Mouse (Mus musculus): ENCODE measurements around the gene Gal3st4. TPM values are rescaled to one million over a fixed set of nuclear protein-coding genes. Genes with fewer than 3 reads are reported as not detected.

Gal3st4 gene
- total RNA-seq (2021) (under 1 TPM; 0.12 to 0.28 TPM), polyA plus RNA-seq (2012; rRNA removed) (0.07 TPM in 2 replicates)
- long read RNA-seq, result 0 reads

DNA sequence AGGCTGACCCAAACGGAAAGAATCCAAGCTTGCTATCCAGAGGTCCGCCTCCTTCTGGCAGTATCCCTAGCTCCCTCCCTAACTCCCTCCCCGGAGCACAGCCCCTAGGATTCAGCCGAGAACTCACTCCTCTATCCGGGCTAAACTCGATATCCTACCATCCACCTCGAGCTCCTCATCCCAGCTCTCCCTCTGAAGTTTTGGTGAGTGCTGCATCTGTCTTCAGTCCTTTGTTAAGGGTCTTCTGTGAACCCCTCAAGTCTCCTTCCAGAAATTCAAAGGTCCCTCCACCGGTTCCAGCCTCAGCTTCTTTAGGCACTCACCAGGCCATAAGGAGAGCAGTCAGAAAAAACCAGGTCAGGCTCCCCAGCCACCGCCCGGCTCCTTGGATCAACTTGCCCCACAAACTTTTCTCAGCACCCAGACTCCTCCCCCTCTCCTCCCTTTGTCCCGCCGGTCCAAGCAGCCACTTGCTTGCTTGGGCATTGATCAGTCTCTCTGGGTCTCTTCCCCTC, at the start of gene Gal3st4:
Gene Gal3st4, minus strand, starts transcription at position 432 of the 515 bp plus-strand sequence.
- no peak for DNase-seq

DNA sequence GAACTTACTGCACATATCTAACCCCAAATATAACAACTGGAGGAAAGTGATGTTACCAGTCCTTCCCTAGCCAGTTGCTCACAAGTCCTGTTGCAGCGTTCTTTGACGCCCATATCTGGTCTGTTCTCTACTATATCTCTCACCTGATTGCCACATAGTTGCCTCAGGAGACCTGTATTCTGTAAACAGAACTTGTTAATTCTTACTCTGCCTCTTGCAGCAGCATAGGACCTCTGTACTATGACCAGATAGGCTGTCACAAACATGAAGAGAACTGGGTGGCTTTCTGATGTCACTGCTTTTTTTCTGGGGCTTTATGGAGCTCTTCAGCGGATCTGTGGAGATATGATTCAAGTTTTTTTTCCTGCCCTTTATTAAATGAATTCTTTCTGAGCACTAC, 40.2 kb upstream of the Gal3st4 start:
- DNase-seq, result no peak

DNA sequence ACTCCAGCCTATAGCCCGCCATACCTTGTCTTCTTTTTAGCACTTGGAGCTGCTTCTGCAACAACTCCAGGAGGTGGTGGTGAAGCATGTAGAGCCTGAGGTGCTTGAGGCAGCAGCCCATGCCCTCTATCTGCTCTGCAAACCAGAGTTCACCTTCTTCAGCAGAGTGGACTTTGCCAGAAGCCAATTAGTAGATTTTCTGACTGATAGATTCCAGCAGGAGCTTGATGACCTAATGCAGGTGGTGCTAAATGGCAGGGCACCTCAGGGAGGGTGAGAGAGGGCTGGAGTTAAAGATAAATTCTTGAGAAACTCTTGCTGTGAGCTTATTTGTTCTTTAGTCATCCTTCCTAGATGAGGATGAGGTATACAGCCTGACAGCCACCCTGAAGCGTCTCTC, 27.0 kb upstream of the Gal3st4 start:
- DNase-seq, result no peak

DNA sequence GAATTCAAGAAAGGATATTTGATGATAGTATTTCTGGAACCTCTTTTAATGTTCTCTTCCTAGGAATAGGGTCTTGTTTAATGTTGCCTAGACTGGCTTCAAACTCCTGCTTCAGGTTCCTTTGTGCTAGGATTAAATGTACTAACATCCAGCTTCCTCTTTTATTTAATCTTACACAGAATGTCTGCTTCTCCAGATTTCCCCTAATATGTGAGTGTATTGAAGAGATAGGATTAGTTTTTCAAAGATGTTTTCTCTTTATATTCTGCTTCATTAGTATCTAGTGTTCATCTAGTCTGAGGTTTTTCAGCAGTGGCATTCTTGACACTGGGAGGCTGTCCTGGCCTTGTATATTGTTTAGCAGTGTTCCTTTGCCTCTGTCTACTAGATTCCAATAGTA, 21.5 kb upstream of the Gal3st4 start:
- DNase-seq, result no peak

DNA sequence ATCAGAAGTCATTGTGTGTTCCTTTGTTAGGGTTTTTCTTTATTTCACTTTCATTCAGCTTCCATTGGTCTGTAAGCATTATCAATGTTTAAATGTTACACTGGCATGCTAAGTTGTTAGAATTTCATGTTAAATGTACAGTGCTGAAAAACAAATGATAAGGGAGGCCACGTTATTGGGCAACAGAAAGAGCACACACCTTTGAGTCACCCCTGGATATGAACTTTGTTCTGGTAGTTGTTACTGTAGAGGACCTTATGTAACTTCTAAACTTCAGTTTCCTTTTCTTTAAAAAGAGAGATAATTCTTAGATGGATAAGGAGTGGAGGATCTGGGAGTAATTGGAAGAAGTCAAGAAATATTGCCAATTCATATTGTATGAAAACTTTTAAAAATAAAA, 19.0 kb upstream of the Gal3st4 start:
- no peak for DNase-seq

DNA sequence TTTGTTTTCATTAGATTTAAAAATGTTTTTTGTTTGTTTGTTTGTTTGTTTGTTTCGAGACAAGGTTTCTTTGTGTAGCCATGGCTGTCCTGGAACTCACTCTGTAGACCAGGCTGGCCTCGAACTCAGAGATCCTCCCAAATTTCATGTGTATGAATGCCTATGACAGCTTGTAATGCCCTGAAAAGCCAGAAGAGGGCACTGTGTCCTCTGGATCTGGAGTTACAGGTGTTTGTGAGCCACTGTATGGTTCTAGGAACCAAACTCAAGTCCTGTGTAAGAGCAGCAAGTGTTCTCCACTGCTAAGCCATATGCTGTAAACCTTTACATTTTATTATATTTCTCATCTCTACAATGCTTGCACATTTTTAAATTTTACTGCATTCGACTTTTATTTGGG, 15.2 kb upstream of the Gal3st4 start:
- no peak for DNase-seq

DNA sequence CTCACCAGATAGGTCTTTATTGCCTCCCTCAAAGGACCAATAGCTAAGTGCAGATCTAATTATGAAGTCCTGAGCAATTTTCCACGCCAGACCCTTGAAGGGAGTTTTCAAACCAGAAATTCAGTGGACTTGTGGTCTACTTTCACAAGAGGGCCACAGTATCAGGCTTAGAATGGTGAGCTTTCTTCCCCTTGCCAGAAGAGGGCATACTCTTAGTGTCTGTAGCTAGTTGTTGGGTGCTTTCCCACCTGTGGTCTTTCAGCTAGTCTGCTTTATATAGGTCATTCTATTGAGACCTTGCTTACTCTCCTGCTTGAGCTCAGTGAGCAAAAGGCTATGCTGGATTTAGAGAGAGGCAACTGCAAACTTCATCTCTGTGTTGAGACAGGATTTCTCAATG, 10.9 kb upstream of the Gal3st4 start:
- DNase-seq, result no peak

DNA sequence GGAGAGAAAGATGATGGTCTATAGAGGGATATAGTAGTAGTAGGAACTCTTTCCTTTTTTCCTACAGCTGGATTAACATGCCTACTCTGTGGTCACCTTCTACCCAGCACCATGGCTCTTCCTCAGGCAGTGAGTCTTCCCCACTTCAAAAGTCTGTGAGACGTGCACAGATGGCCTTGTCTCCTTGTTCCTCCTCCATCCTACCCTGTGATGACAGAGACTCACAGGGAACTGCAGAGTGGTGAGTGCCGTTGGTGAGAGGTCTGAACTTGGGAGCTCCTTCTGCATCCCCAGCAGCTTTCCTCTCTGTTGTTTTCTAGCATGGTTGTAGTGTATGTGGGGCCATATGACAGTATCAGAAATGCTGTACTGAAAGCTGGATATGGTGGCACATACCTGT, 9.2 kb upstream of the Gal3st4 start:
- DNase-seq, result no peak

DNA sequence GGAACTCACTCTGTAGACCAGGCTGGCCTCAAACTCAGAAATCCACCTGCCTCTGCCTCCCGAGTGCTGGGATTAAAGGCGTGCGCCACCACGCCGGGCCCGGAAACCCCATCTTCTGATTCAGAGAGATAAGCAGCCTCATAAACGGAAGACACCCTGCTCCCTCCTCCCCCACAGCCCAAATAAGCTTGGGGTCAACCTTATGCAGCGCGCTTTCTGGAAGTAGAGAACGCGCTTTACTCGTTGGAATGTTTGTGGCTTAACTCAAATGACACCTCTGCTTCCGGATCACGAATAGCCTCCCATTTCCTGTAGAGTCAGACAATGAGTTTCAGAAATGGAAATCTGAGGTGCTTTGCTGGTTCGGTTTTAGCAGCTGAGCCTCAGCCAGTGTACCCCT, 8.2 kb upstream of the Gal3st4 start:
- no peak for DNase-seq

DNA sequence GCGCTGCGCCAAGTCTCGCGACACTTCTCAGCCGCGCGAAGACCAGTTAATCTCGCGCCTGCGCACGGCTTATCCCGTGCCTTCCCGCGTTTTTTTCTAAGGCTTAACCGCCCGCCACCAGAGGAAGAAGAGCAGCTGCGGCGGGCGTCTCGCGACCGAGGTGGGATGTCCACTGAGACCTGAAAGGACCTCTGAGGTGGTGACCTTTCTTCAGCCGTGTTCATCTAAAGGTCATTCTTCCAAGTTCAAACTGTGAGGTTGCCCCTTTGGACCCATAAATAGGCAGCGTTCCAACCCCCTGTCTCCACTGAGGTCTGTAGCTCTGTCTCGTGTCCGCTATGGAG, 7.8 kb upstream of the Gal3st4 start:
- DNase-seq, result no peak

DNA sequence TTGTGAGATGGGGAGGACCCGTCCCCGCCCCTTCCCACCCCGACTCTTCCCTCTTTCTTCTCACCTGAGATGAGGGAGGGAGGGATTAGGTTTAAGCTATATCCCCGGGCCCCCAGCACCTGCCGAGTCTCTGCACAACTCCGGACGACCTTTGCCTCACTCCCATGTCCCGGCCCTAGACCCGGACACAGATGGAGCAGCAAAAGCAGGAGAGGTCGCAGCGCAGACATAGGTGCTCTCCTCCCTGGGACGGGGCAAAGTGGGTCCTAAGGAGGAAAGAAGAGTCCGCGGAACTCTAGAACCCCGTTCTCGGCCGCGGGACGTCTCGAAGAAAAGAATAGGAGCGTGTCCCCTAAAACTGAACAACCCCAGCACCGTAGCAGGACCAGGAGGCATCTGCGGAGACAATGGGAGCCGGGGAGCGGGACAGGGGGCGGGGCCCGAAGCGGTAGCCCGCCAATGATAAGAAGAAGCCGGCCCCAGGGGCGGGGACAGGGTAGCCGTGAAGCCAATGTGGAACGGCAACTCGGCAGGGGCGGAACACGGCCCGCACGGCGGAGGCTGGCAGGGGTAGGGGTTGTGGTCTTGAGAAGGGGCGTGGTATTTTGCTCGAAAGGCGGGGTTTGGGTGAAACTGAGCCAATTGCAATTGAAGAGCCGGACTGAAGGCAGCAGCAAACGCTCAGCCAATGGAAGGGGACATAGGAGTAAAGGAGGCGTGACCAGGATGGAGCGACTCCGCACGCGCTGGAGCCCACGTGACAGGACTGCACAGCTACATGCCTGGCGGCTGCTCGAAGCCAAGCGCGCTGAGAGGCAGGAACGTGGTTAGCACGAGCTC, 7.2 kb upstream of the Gal3st4 start, which contains the start of the genes Gm43720, Gpc2 and Stag3:
Gene Gm43720, minus strand, starts transcription at position 374 of the 840 bp plus-strand sequence.
Gene Gpc2, minus strand, starts transcription at position 421 of the 840 bp plus-strand sequence.
Gene Stag3, plus strand, starts transcription at position 656 of the 840 bp plus-strand sequence.
- peak; percentile 90 for DNase-seq

DNA sequence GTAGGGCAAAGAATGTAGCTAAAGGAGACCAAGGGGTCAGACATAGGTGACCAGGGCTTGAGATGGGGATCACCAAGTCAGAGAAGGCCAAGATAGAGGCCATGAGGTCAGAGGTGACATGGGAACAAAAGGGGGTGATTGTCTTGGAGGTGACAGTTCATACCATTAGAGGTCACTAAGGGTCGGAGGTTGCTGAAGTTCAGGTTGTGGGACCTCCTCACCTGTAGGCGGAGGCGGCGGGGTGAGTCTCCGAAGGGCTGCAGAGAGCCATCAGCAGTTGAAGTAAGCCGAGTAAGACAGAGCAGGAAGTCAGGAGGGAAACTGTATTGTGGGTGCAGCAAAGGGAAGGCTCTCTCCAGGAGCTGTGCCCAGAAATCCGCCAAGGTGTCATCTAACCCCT, 5.4 kb upstream of the Gal3st4 start:
- no peak for DNase-seq

DNA sequence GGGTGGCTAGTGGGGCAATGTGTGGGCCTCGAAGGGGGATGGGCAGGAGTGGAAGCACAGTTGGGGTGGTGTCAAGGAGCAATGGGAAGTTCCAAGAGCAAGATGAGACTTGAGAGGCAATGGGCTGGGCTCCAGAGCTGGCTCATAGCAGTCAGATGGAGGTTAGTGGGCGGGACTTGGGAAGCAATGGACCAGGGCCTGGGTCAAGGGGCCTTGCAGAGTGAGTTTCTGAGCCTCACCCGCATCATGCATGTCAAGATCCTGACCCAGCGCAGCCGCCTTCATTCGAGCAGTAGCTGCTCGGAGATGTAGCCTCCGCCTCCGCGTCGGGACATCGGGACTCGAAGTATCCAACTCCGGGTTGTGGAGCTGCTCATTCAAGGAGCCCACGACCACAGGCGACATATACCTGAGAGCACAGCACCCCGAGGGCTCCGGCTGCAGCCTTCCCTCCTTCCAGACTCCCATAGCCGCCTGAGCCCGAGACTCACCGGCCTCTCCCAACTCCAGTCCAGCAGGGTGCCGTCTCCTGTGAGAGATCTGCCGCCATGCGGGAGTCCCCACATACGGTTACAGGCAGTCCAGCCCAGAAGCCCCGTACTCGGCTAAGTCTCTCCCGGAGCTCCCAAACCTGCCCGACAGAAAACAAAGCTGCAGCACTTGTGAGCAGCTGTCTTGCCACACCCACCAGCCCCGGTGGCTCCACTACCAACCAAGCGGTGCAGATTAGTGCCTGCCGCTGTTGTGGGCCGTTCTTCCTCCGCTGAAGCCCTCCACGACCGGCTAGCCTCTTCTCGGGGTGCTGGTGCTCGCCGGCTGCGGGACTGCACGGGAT, 2.8 kb upstream of the Gal3st4 start:
- DNase-seq, result no peak

DNA sequence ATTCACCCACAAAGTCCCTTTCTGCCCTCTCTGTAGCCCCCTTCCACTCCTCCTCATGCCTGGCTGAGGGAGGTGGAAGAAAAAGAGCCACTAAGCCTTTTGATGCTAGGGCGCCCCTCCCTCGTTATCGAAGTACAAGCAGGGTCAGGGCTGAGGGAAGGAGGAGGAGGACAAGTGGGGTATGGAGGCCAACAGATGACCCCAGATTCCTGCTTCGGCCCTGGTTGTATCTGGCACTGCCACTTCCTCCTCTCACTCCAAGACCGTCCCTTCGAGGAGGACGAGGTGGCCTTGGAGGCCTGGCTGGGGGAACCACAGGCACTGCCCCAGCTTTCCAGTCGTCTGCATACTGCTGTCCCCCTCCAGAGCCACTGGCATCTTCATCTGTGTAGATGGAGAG, 1.5 kb upstream of the Gal3st4 start:
- no peak for DNase-seq

DNA sequence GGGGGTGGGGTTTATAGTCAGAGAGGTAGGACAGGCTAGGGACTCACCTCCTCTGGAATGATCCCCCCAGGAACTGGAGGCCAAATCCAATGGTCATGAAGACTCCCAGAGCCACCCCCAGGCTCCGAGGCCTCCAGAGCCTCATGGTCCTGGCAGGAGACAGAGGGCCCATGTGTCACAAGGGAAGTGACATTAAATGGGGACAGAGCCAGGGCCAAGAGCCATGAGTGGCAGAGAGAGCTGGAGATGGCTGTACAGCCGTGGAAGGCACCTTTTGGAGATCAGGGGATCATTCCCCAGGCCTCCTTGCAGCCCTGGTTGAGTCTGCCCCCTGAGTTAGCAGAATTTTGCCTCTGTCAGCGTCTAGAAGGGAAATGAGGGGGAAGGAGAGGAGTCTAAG, 1.4 kb downstream of the Gal3st4 start:
- no peak for DNase-seq

DNA sequence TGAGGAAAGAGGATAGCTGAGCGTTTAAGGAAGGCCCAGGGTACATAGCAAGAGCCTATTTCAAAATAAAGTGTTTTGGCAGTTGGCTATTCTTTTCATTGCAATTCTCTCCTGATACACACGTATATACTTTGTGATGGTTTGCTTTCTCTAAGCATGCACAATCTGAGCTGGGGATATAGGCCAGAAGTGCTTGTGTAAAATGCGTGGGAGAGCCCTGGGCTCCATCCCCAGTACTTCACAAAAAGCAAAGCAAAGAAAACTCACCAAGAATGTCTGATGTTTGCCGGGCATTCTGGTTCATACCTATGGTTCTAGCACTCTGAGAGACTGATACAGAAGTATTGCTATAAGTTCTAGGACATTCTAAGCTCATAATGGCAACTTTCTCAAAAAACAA, 3.7 kb downstream of the Gal3st4 start:
- no peak for DNase-seq

DNA sequence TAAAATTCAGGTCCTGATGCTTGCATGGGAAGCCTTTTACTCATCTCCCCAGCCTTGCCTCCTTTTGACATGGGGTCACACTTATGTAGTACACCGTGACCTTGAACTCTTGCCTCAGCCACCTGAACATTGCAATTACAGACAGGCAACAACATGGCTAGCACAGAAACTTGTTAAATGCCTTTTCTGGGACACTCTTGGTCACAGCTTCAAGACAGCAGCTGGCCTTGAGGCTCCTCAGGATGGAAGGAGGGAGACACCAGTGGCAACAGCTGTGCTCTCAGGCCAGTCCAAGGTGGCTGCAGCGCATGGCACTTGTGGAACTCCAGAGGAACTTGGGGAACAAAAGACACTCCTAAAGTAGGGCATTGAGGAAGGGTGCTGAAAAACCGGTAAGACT, 5.5 kb downstream of the Gal3st4 start:
- no peak for DNase-seq

DNA sequence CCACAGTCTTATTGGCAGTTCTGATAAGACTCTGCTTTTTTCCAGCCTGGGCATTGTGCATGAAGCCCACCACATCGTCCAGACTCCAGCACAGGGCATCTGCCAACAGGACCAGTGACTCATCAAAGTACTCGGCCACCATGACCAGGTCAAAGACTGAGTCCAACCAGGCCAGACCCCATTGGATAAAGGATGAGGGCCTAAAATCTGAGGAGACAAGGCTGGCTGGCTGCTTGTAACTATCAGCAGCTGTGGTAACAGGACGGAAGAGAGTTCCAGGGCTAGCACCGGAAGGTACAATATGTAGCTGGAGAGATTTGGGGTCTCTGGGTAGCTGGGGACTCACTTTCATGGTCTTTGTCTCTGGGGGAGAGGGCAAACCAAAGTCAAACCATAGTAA, 6.9 kb downstream of the Gal3st4 start:
- no peak for DNase-seq

DNA sequence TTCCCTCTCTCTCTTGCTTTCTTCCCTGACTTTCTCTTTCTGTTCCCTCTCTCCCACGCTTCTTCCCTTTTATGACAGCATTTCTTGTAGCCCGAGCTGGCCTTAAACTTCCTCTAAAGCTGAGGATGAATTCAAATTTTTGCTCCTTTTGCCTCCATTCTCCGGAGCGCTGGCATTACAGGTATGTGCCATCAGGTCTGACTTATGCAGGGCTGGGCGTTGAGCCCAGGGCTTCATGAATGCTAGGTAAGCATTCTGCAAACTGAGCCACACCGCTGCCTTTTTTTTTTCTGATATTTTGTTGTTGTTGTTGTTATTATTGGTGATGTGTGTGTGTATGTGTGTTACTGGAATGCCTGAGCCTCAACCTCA, 8.4 kb downstream of the Gal3st4 start:
- no peak for DNase-seq

DNA sequence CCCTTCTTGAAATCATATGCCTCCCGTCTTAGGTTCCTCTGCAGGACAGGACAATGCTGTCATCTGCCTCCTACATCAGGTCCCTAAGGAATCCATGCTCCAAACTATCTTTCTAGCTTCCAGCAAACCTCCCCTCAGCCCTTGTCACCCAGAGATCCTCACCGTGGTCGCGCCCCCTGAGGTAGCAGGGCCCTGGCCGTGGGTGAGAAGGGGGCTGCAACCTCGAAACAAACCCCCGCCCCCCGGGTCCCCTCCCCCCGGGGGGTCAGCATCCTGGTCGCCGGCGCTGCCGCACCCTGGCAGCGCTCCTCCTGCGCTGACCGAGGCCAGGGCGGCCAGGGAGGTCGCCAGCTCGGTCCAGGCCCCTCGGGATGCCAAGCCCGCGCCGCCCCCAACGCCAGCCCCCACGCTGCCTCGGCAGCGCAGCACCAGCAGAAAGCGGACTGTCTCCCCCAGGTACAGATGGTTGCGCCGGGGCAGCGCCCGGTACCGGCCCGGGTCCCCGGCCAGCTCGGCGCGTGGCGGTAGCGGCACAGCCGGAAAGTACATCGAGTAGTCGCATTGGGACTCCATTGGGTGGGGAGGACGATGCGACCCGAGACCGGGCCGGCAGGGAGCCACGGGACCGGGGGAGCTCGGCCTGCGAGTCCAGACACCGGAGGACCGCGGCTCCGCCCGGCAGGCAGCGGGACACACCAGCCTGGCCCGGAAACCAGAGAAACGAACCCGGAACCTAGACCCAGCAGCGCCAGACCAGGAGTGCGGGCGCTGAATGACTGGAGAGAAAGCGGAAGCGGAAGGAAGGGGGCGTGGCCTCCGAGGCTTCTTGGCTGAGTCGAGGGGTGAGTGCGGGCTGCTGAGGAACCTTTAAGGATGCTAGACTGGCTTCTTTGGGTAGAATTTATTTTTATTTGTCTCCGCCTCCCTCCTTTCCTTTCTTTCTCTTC, 9.1 kb downstream of the Gal3st4 start, which contains the start of gene BC037034:
Gene BC037034, minus strand, starts transcription at position 774 of the 947 bp plus-strand sequence.
- peak; percentile 95 for DNase-seq

DNA sequence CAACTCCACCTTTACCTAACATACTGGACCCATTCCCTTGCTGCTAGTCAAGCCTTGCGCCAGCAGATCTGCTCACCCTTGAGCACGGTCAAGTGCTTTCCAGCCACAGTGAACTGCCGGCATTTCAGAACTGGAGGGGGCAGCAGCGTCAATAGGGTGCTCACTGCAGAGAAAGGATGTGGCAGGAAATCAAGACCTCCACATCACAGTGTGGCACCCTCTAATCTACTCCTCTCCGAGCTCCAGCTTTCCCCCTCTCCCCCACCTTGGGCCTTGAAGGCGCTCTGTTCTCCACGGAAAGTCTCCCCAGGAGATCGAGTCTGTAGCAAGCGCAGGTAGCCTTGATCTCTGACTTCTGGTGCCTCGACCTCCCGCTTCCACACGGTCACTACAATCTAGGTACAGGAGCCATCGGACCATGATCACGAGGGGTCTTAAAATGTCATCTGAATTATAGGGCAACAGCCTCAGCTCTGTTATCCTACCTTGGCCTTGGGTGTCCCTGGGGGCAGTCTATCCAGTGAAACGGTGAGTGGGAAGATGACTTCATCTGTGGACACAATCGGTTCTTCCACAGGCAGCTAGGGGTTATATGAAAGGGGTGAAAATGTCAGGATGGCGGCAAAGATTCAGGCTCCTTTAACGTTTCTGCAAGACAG, 9.9 kb downstream of the Gal3st4 start:
- no peak for DNase-seq

All from adrenal gland, adult 2 months (tissue).